Mouse (Mus musculus) T-helper 17 cell (primary cell): ENCODE results near the gene Tceal7.
"Not testable (repeated sequence)": the region's sequence is repeated elsewhere in the genome, so short reads cannot be mapped to it uniquely, and the experiment has no call there.

Experiments
- in situ Hi-C, 2 experiments: fragments of 300-600 bp; cut with MboI, MseI; formaldehyde crosslinking; loops; 1 replicate in 1 of 2; 2 replicates in 1 of 2; pipeline ENCODE4 v1.15.1; 2025; ENCODE audit warnings: high pct_unique_total_duplicates in 2 of 2

Gene Tceal7

DNA sequence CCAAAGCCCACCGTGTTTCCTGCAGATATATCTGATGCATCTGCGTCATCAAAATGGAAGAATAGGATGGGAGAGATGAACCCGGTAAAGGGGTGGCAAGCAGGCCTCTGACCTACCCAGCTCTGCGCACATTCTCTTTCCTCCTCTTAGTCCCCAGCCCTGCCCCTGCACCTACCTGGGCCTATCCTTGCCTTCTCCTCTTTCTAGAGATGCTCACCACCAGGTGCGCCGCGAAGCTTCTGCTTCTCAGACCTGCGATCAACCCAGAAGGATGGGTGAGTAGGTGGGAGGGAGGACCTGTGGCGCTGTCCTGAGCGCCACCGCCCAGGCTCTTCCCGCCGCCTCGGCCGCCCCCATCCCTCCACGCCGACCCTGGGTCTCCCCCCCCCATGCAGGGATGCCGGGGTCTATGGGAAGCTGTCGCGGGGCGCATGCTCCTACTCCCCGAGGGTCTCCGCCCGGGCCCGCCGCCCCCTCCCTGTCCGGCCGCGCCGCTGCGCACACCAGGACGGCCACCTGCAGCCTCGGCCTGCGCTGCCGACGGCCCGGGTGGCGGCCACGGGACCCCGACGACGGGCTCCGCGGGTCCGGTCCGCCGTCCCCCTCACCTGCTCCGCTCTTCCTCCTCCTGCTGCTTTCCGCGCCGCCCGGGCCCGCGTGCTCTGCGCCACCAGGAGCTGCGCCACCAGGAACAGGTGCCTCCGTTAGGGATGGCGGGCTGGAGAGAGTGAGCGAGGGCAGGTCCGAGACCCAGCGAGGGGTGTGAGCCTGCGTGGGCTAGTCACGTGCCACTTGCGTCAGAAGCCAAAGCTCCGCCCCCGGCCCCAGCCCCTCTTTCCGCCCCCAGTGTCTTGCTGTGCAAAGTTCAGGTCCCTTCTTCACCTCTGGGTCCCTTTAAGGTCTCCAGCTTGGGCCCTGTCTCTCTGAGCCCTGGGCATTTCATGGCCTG, at the start of gene Tceal7, which contains the start of gene Bex1:
Gene Tceal7 (plus strand): TSS at position 51 of the 949 bp plus-strand sequence.
Gene Bex1 (minus strand): TSS at position 785 of the 949 bp plus-strand sequence.
- in situ Hi-C loops, result not testable (repeated sequence)

GRCm38 (mm10) chrX:136170625-136171024, 44.0 kb upstream of the Tceal7 start:
- in situ Hi-C loops, result no loop called here

DNA sequence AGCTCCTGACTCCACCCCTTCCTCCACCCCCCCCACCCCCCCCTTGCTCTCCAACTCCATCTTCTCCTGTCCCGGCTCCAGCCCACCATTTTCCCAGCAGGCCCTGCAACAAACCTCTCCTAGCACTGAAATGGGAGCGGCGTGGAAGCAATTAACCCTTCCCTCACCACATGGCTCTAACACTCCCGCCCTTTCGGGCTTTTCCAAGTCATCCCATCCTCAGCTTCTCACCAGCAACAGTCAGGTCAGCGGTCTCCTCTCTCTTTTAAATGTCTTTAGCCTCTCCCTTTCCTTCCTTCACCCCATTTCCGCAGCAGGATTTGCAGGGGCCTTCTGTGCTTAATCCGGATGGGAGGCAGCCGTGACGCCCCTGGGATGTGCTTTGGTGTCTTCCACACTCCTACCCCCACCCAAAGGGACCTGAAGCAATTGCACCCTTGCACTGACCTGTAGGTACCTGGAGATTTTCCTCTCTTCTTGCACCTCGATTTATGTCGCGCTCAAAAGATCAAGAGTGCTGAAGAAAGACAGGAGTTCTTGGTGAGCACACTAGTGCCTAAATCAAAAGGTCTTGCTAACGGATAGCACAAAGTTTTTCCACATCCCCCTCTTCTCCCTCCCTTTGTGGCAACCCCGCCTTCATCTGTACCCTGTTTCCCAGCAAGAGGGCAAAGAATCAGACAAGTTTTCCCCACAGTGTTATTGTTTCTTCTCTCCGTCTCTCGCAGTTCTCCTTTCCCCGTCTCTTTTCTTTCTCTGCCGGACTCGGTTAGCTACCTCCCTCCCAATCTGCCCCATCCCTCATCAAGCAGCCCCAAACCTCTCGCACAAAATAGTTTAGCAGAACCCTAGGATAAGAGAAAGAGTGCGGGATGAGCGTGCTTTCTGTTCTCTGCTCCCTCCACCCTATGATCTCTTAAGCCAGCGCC, 43.1 kb upstream of the Tceal7 start:
- in situ Hi-C loops, result no loop called here

GRCm38 (mm10) chrX:136172118-136172551, 42.4 kb upstream of the Tceal7 start, which contains the start of gene Tceal8:
Tceal8 (minus strand) TSS chrX:136172342.
- in situ Hi-C loops, result no loop called here

DNA sequence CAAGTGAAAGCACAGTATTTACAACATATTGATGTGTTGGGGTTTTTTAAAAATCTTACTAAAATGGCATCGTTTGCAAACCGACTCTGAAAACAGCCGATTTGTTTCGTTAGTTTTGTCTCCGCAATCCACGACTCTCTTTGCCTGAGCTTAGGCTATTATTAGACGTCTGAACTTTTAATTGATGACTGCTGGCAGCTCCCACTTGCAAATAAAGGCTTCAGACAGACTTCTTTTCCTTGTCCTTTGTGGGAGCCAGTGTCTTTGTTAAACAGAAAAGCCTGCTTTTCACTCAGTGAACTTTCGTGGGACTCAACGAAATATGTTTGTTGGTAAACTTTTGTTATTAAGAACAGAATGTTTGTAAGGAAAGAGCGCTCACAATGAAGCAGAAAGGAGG, 41.8 kb upstream of the Tceal7 start:
- in situ Hi-C loops, result no loop called here

- in situ Hi-C loops, result no loop called here
Measured at GRCm38 (mm10) chrX:136180897-136181553, 33.6 kb upstream of the Tceal7 start.

DNA sequence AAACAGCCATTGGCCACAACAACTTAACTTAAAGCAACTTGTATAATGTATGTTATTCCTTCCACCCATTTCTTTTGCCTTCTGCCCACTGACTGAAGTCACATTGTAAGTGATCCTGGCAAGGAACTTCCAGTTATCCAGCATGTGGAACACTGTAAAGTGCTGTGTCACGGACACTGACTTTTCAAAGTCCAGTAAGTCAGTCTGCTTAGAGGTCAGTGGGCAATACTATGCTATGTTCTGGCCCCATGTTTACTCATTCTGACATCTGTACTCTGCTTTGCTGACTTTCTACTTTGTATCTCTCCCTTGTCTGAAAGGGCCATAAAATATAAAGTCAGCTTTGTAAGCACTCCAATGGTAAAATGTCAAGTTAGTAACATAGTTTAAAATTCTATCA, 31.5 kb upstream of the Tceal7 start:
- in situ Hi-C loops, result no loop called here

GRCm38 (mm10) chrX:136195193-136195944, 19.2 kb upstream of the Tceal7 start:
- in situ Hi-C loops, result no loop called here

GRCm38 (mm10) chrX:136196873-136197272, 17.7 kb upstream of the Tceal7 start:
- in situ Hi-C loops, result no loop called here

- in situ Hi-C loops, result loop anchor here in 1 of 2 experiments (10.0 kb wide), 1 partner anchor 112 kb away; no protein-coding TSS in a partner anchor
Measured at GRCm38 (mm10) chrX:136203257-136203656, 11.3 kb upstream of the Tceal7 start.

- in situ Hi-C loops, result loop anchor here in 1 of 2 experiments (10.0 kb wide), 1 partner anchor 111 kb away; no protein-coding TSS in a partner anchor
Measured at GRCm38 (mm10) chrX:136203664-136204066, 10.9 kb upstream of the Tceal7 start, which contains the start of gene Tceal5. Tceal5 (minus strand) TSS chrX:136203876.

DNA sequence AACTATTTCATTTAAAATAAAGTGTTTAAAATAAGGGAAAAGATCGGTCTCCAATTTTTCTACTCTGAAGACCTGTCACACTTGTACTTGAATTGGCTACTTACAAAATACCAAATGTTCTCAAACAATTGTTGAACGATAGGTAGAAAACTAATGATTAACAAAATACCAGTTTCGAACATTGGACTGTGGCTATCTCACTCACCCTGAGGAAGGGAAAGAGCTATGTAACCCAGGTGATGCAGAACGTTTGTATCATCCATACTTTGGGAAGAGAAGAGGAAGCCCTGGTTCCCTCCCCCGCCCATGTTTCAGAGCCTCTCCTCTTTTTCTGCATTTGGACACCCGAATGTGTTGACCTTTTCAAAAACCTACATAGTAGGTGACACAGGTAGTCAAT, 10.2 kb upstream of the Tceal7 start:
- in situ Hi-C loops, result loop anchor here in 1 of 2 experiments (10.0 kb wide), 1 partner anchor 110 kb away; no protein-coding TSS in a partner anchor

DNA sequence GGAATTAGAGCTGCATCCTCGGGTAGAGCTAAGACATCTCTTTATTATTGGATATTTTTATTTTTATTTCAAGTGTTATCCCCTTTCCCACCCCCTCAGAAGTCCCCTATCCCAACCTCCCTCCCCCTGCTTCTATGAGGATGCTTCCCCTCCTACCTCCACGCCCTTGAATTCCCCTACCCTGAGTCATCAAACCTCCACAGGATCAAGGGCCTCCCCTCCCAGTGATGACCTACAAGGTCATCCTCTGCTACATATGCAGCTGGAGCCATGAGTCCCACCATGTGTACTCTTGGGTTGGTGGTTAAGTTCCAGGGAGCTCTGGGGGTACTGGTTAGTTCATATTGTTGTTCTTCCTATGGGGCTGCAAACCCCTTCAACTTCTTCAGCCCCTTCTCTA, 1.2 kb upstream of the Tceal7 start:
- in situ Hi-C loops, result no loop called here

DNA sequence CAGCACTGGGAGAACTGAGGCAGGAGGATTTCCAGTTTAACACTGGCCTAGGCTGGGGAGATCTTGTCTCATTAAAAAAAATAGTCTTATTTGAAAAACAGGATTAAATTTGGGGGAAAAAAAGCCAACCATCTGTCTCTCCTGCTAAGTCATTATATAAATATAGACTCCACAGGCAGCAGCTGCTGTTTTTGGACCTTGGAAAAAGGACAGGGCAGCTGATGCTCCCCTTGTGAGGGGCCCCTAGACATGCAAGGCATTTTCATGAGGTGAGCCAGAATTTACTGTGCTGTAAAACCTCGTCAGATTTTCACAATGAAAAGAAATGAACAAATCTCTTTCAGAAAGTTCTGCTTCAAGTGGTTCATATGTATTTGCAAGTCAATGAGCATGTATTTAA, 1.7 kb downstream of the Tceal7 start:
- in situ Hi-C loops, result no loop called here

- in situ Hi-C loops, result no loop called here
Measured at GRCm38 (mm10) chrX:136223714-136224113, 9.1 kb downstream of the Tceal7 start.

DNA sequence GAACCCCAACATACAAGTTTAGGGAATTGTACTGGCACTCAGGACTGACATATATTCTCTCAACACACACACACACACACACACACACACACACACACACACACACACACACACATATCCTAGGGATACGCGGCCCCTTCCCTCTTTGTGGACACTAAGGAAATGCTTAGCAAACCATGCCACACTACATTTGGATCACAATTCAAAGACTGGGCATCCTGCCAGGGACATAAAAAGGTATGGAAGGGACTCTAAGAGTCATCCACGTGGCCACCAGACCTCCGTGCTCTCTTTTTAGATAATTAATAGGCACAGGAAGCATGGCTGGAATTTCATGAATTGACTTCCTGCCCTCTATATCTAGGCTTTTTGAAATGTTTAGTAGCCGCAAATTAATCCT, 13.2 kb downstream of the Tceal7 start:
- in situ Hi-C loops, result no loop called here

GRCm38 (mm10) chrX:136238118-136238517, 23.5 kb downstream of the Tceal7 start:
- in situ Hi-C loops, result loop anchor here (5.0 kb wide), 2 partner anchors 64 to 69 kb away; no protein-coding TSS in a partner anchor

- in situ Hi-C loops, result no loop called here
Measured at GRCm38 (mm10) chrX:136243181-136243580, 28.6 kb downstream of the Tceal7 start.

GRCm38 (mm10) chrX:136244574-136245229, 30.1 kb downstream of the Tceal7 start, which contains the start of gene Tceal9:
Tceal9 (plus strand) TSS chrX:136245079.
- in situ Hi-C loops, result no loop called here
